Mouse (Mus musculus) layer of hippocampus, adult 9-11 months (tissue): ENCODE data around the gene Mesp2.
"Not testable (repeated sequence)": the region's sequence is repeated elsewhere in the genome, so short reads cannot be mapped to it uniquely, and the experiment has no call there.

Experiments
- DNase-seq: peaks from one replicate; pipeline ENCODE4 v3.0.0; 2022

Mesp2 gene

GRCm38 (mm10) chr7:79810611-79811506 is at the start of gene Mesp2:
Gene Mesp2, plus strand, starts transcription at chr7:79810727.
- DNase-seq = peak; percentile 36

- no peak for DNase-seq
Observed at GRCm38 (mm10) chr7:79761124-79761876, 49.2 kb upstream of the Mesp2 start.

GRCm38 (mm10) chr7:79762106-79762505 is 48.4 kb upstream of the Mesp2 start:
- no peak for DNase-seq

- no peak for DNase-seq
Observed at GRCm38 (mm10) chr7:79765991-79766390, 44.5 kb upstream of the Mesp2 start.

- no peak for DNase-seq
Observed at GRCm38 (mm10) chr7:79769664-79770063, 40.9 kb upstream of the Mesp2 start.

GRCm38 (mm10) chr7:79771561-79772512 is 38.7 kb upstream of the Mesp2 start:
- DNase-seq = peak; percentile 41

- peak; percentile 39 for DNase-seq
Observed at GRCm38 (mm10) chr7:79780647-79781626, 29.6 kb upstream of the Mesp2 start.

- DNase-seq = no peak
Observed at GRCm38 (mm10) chr7:79781826-79782515, 28.6 kb upstream of the Mesp2 start.

- no peak for DNase-seq
Observed at GRCm38 (mm10) chr7:79782516-79782855, 28.0 kb upstream of the Mesp2 start.

- peak; percentile 42 for DNase-seq
Observed at GRCm38 (mm10) chr7:79786295-79786694, 24.2 kb upstream of the Mesp2 start.

- not testable (repeated sequence) for DNase-seq
Observed at GRCm38 (mm10) chr7:79789812-79790211, 20.7 kb upstream of the Mesp2 start.

GRCm38 (mm10) chr7:79792635-79793421 is 17.7 kb upstream of the Mesp2 start:
- DNase-seq = no peak

GRCm38 (mm10) chr7:79793688-79794087 is 16.8 kb upstream of the Mesp2 start, which contains the start of gene Mesp1:
Gene Mesp1, minus strand, starts transcription at chr7:79793788.
- no peak for DNase-seq

- DNase-seq = no peak
Observed at GRCm38 (mm10) chr7:79798606-79799005, 11.9 kb upstream of the Mesp2 start.

GRCm38 (mm10) chr7:79799048-79799447 is 11.5 kb upstream of the Mesp2 start:
- DNase-seq = peak; percentile 59

GRCm38 (mm10) chr7:79799506-79799905 is 11.0 kb upstream of the Mesp2 start:
- DNase-seq = no peak

- no peak for DNase-seq
Observed at GRCm38 (mm10) chr7:79800336-79800735, 10.2 kb upstream of the Mesp2 start.

- no peak for DNase-seq
Observed at GRCm38 (mm10) chr7:79801391-79801790, 9.1 kb upstream of the Mesp2 start.

GRCm38 (mm10) chr7:79802037-79802436 is 8.5 kb upstream of the Mesp2 start:
- DNase-seq = no peak

- no peak for DNase-seq
Observed at GRCm38 (mm10) chr7:79803887-79804286, 6.6 kb upstream of the Mesp2 start.
